Mouse (Mus musculus): ENCODE data around the gene Ost4. TPM values are rescaled to one million over a fixed set of nuclear protein-coding genes. Genes with fewer than 3 reads are reported as not detected.

Gene Ost4
- polyA plus RNA-seq, 1 experiment, result 262 TPM

- TF ChIP-seq MYOG (IDR thresholded peaks at IDR 0.05; ENCODE audit: control insufficient read depth in 1 of 3, insufficient read depth in 1 of 3, insufficient read length in 2 of 3, low read depth in 2 of 3), result no peak
- TF ChIP-seq USF1 (IDR thresholded peaks at IDR 0.05; ENCODE audit: low read depth), result no peak
- TF ChIP-seq MAX (IDR thresholded peaks at IDR 0.05; ENCODE audit: low read depth), result no peak
- TF ChIP-seq TCF12 (IDR thresholded peaks at IDR 0.05; ENCODE audit: insufficient read depth, poor library complexity, severe bottlenecking), result no peak
- no peak for TF ChIP-seq E2F4 (IDR thresholded peaks at IDR 0.05; ENCODE audit: insufficient read depth)
- TF ChIP-seq SRF (IDR thresholded peaks at IDR 0.05; ENCODE audit: control insufficient read depth, insufficient read length, low read depth), result no peak
- TF ChIP-seq POLR2A (IDR thresholded peaks at IDR 0.05; ENCODE audit: insufficient read length, low read depth), result no peak
- no peak for TF ChIP-seq CEBPB (IDR thresholded peaks at IDR 0.05; ENCODE audit: insufficient read depth, poor library complexity, severe bottlenecking)
- TF ChIP-seq MYOD1 (IDR thresholded peaks at IDR 0.05; ENCODE audit: control insufficient read depth in 1 of 3, insufficient read length in 2 of 3, low read depth in 2 of 3), result no peak
- TF ChIP-seq TCF3 (IDR thresholded peaks at IDR 0.05; ENCODE audit: insufficient read length, low read depth), result no peak
- TF ChIP-seq REST (IDR thresholded peaks at IDR 0.05; ENCODE audit: insufficient read depth, insufficient read length), result no peak
- TF ChIP-seq POLR2AphosphoS2 (IDR thresholded peaks at IDR 0.05; ENCODE audit: insufficient read length, low read depth), result no peak
- Histone ChIP-seq H3K36me3 (ENCODE audit: control insufficient read depth, insufficient read depth) (peaks cover 13% of the 10 kb centered on the region), H3K4me2 (ENCODE audit: low read depth) (peak within 1 kb of the TSS; percentile 89), H3K27me3 (ENCODE audit: control insufficient read depth, insufficient read depth, insufficient read length) (no peaks in the 10 kb centered on the region), H3ac (ENCODE audit: control insufficient read depth, insufficient read length) (no peak within 1 kb of the TSS), H3K4me3 (peak within 1 kb of the TSS; percentile 67), H3K79me2 (ENCODE audit: control insufficient read depth, insufficient read depth) (peaks cover 11% of the 10 kb centered on the region)
Observed at GRCm38 (mm10) chr5:30867712-30868111, 39.9 kb downstream of the Ost4 start, which contains the start of gene Tmem214. Gene Tmem214 (plus strand): TSS chr5:30868012.

GRCm38 (mm10) chr5:30866871-30867270 is 40.7 kb downstream of the Ost4 start:
- Histone ChIP-seq H3ac (ENCODE audit: control insufficient read depth, insufficient read length) (no peak overlapping the region), H3K4me3 (no peak overlapping the region), H3K4me2 (ENCODE audit: low read depth) (no peak overlapping the region), H3K36me3 (ENCODE audit: control insufficient read depth, insufficient read depth) (peaks cover 5% of the 10 kb centered on the region), H3K79me2 (ENCODE audit: control insufficient read depth, insufficient read depth) (peaks cover 11% of the 10 kb centered on the region), H3K27me3 (ENCODE audit: control insufficient read depth, insufficient read depth, insufficient read length) (no peaks in the 10 kb centered on the region)
- TF ChIP-seq TCF12 (IDR thresholded peaks at IDR 0.05; ENCODE audit: insufficient read depth, poor library complexity, severe bottlenecking) (peak; percentile 78), CEBPB (IDR thresholded peaks at IDR 0.05; ENCODE audit: insufficient read depth, poor library complexity, severe bottlenecking) (no peak), MYOG (IDR thresholded peaks at IDR 0.05; ENCODE audit: control insufficient read depth in 1 of 3, insufficient read depth in 1 of 3, insufficient read length in 2 of 3, low read depth in 2 of 3) (peak; percentile 79 to 93 (median 79)), POLR2AphosphoS2 (IDR thresholded peaks at IDR 0.05; ENCODE audit: insufficient read length, low read depth) (no peak), MYOD1 (IDR thresholded peaks at IDR 0.05; ENCODE audit: control insufficient read depth in 1 of 3, insufficient read length in 2 of 3, low read depth in 2 of 3) (peak in 2 of 3 experiments; percentile 86 to 91), TCF3 (IDR thresholded peaks at IDR 0.05; ENCODE audit: insufficient read length, low read depth) (peak; percentile 57)

GRCm38 (mm10) chr5:30864322-30864721 is 43.3 kb downstream of the Ost4 start:
- Histone ChIP-seq H3K27me3 (ENCODE audit: control insufficient read depth, insufficient read depth, insufficient read length) (no peaks in the 10 kb centered on the region), H3K36me3 (ENCODE audit: control insufficient read depth, insufficient read depth) (no peaks in the 10 kb centered on the region), H3K79me2 (ENCODE audit: control insufficient read depth, insufficient read depth) (no peaks in the 10 kb centered on the region), H3ac (ENCODE audit: control insufficient read depth, insufficient read length) (no peak overlapping the region), H3K4me2 (ENCODE audit: low read depth) (no peak overlapping the region), H3K4me3 (no peak overlapping the region)
- TF ChIP-seq MYOG (IDR thresholded peaks at IDR 0.05; ENCODE audit: control insufficient read depth in 1 of 3, insufficient read depth in 1 of 3, insufficient read length in 2 of 3, low read depth in 2 of 3) (no peak), MYOD1 (IDR thresholded peaks at IDR 0.05; ENCODE audit: control insufficient read depth in 1 of 3, insufficient read length in 2 of 3, low read depth in 2 of 3) (no peak), POLR2A (IDR thresholded peaks at IDR 0.05; ENCODE audit: insufficient read length, low read depth) (no peak)

GRCm38 (mm10) chr5:30863852-30864251 is 43.7 kb downstream of the Ost4 start:
- TF ChIP-seq POLR2A (IDR thresholded peaks at IDR 0.05; ENCODE audit: insufficient read length, low read depth), result no peak
- peak in 2 of 3 experiments; percentile 14 to 56 for TF ChIP-seq MYOG (IDR thresholded peaks at IDR 0.05; ENCODE audit: control insufficient read depth in 1 of 3, insufficient read depth in 1 of 3, insufficient read length in 2 of 3, low read depth in 2 of 3)
- peak in 1 of 3 experiments; percentile 58 for TF ChIP-seq MYOD1 (IDR thresholded peaks at IDR 0.05; ENCODE audit: control insufficient read depth in 1 of 3, insufficient read length in 2 of 3, low read depth in 2 of 3)
- no peaks in the 10 kb centered on the region for H3K79me2 ChIP-seq (ENCODE audit: control insufficient read depth, insufficient read depth)

GRCm38 (mm10) chr5:30856124-30856523 is 51.5 kb downstream of the Ost4 start:
- no peak for TF ChIP-seq TCF3 (IDR thresholded peaks at IDR 0.05; ENCODE audit: insufficient read length, low read depth)
- TF ChIP-seq MYOG (IDR thresholded peaks at IDR 0.05; ENCODE audit: control insufficient read depth in 1 of 3, insufficient read depth in 1 of 3, insufficient read length in 2 of 3, low read depth in 2 of 3), result no peak
- TF ChIP-seq SRF (IDR thresholded peaks at IDR 0.05; ENCODE audit: control insufficient read depth, insufficient read length, low read depth), result no peak
- TF ChIP-seq E2F4 (IDR thresholded peaks at IDR 0.05; ENCODE audit: insufficient read depth), result no peak
- no peak for TF ChIP-seq MAX (IDR thresholded peaks at IDR 0.05; ENCODE audit: low read depth)
- no peak for TF ChIP-seq REST (IDR thresholded peaks at IDR 0.05; ENCODE audit: insufficient read depth, insufficient read length)
- TF ChIP-seq MYOD1 (IDR thresholded peaks at IDR 0.05; ENCODE audit: control insufficient read depth in 1 of 3, insufficient read length in 2 of 3, low read depth in 2 of 3), result no peak
- no peaks in the 10 kb centered on the region for H3K79me2 ChIP-seq (ENCODE audit: control insufficient read depth, insufficient read depth)
- H3K4me3 ChIP-seq, result no peak overlapping the region
- H3K27me3 ChIP-seq (ENCODE audit: control insufficient read depth, insufficient read depth, insufficient read length), result no peaks in the 10 kb centered on the region
- no peak overlapping the region for H3K4me2 ChIP-seq (ENCODE audit: low read depth)
- no peaks in the 10 kb centered on the region for H3K36me3 ChIP-seq (ENCODE audit: control insufficient read depth, insufficient read depth)
- H3ac ChIP-seq (ENCODE audit: control insufficient read depth, insufficient read length), result no peak overlapping the region

More at GRCm38 (mm10) chr5:30863852-30864251, 43.7 kb downstream of the Ost4 start:
- H3K4me3 ChIP-seq, result no peak overlapping the region
- no peaks in the 10 kb centered on the region for H3K36me3 ChIP-seq (ENCODE audit: control insufficient read depth, insufficient read depth)
- no peaks in the 10 kb centered on the region for H3K27me3 ChIP-seq (ENCODE audit: control insufficient read depth, insufficient read depth, insufficient read length)
- no peak overlapping the region for H3ac ChIP-seq (ENCODE audit: control insufficient read depth, insufficient read length)
- H3K4me2 ChIP-seq (ENCODE audit: low read depth), result no peak overlapping the region

Other genes with a start within 250 kb of the Ost4 start
- gene Cenpa, start 241.0 kb downstream of the Ost4 start, polyA plus RNA-seq (2012; fragmentation: generic; extraction: Trizol), result 65.3 TPM
- 0.01 TPM for gene Dpysl5, start 196.2 kb downstream of the Ost4 start, polyA plus RNA-seq (2012; fragmentation: generic; extraction: Trizol)
- 58.7 TPM for gene Mapre3, start 93.1 kb downstream of the Ost4 start, polyA plus RNA-seq (2012; fragmentation: generic; extraction: Trizol)
- gene Tmem214, start 39.8 kb downstream of the Ost4 start, polyA plus RNA-seq (2012; fragmentation: generic; extraction: Trizol), result 52.8 TPM
- gene Agbl5, start 19.1 kb downstream of the Ost4 start, polyA plus RNA-seq (2012; fragmentation: generic; extraction: Trizol), result 3.1 TPM
- 25.8 TPM for gene Emilin1, start 5.6 kb upstream of the Ost4 start, polyA plus RNA-seq (2012; fragmentation: generic; extraction: Trizol)
- 16.6 TPM for gene Khk, start 13.6 kb upstream of the Ost4 start, polyA plus RNA-seq (2012; fragmentation: generic; extraction: Trizol)
- gene Cgref1, start 37.8 kb upstream of the Ost4 start, polyA plus RNA-seq (2012; fragmentation: generic; extraction: Trizol), result 26.2 TPM
- 158 TPM for gene Preb, start 52.6 kb upstream of the Ost4 start, polyA plus RNA-seq (2012; fragmentation: generic; extraction: Trizol)
- 0.62 TPM for gene Tcf23, start 60.9 kb upstream of the Ost4 start, polyA plus RNA-seq (2012; fragmentation: generic; extraction: Trizol)
- 143 TPM for gene Atraid, start 140.5 kb upstream of the Ost4 start, polyA plus RNA-seq (2012; fragmentation: generic; extraction: Trizol)
- 11.1 TPM for gene Slc5a6, start 141.1 kb upstream of the Ost4 start, polyA plus RNA-seq (2012; fragmentation: generic; extraction: Trizol)
- 31.5 TPM for gene Cad, start 147.0 kb upstream of the Ost4 start, polyA plus RNA-seq (2012; fragmentation: generic; extraction: Trizol)
- not detected for gene Dnajc5g, start 198.5 kb upstream of the Ost4 start, polyA plus RNA-seq (2012; fragmentation: generic; extraction: Trizol)
- gene Slc30a3, start 200.4 kb upstream of the Ost4 start, polyA plus RNA-seq (2012; fragmentation: generic; extraction: Trizol), result 0.19 TPM
- gene Trim54, start 208.9 kb upstream of the Ost4 start, polyA plus RNA-seq (2012; fragmentation: generic; extraction: Trizol), result 110 TPM
- 0.78 TPM for gene Ucn, start 231.0 kb upstream of the Ost4 start, polyA plus RNA-seq (2012; fragmentation: generic; extraction: Trizol)
- 35.8 TPM for gene Mpv17, start 246.5 kb upstream of the Ost4 start, polyA plus RNA-seq (2012; fragmentation: generic; extraction: Trizol)

Measured in myocyte (in vitro differentiated cells).